Mouse (Mus musculus) limb, embryonic 15.5 days (tissue): ENCODE results near the gene Dppa5a. TPM values are rescaled to one million over a fixed set of nuclear protein-coding genes. Genes with fewer than 3 reads are reported as not detected.
"Not testable (repeated sequence)": the region's sequence is repeated elsewhere in the genome, so short reads cannot be mapped to it uniquely, and the experiment has no call there.

Experiments used
- ATAC-seq: fragments of 200-750 bp; cut with Nextera tagmentation; 2 replicates; pipeline ENCODE4 v1.8.0; 2017; ENCODE audit warnings: low read depth, moderate TSS enrichment; ENCODE audit not compliant: insufficient number of reproducible peaks, low FRiP score, low TSS enrichment
- H3K27ac ChIP-seq: fragments of 300-500 bp; sonication (generic); 2 replicates; pipeline ENCODE4 v1.5.1; 2015; ENCODE audit warnings: moderate library complexity, mild to moderate bottlenecking, inconsistent platforms
- H3K27me3 ChIP-seq: fragments of 300-500 bp; sonication (generic); 2 replicates; pipeline ENCODE4 v1.6.1; 2015; ENCODE audit warnings: inconsistent platforms
- H3K36me3 ChIP-seq: fragments of 300-500 bp; sonication (generic); 2 replicates; pipeline ENCODE4 v1.6.1; 2015; ENCODE audit warnings: inconsistent platforms
- H3K4me1 ChIP-seq: fragments of 300-500 bp; sonication (generic); 2 replicates; pipeline ENCODE4 v1.6.1; 2015; ENCODE audit warnings: inconsistent platforms
- H3K4me2 ChIP-seq: fragments of 300-500 bp; sonication (generic); 2 replicates; pipeline ENCODE4 v1.6.1; 2015; ENCODE audit warnings: mild to moderate bottlenecking, inconsistent platforms
- H3K4me3 ChIP-seq: fragments of 300-500 bp; sonication (generic); 2 replicates; pipeline ENCODE4 v1.5.1; 2015; ENCODE audit warnings: mild to moderate bottlenecking, inconsistent platforms
- H3K9ac ChIP-seq: fragments of 300-500 bp; sonication (generic); 2 replicates; pipeline ENCODE4 v1.6.1; 2015; ENCODE audit warnings: inconsistent platforms
- H3K9me3 ChIP-seq: fragments of 300-500 bp; sonication (generic); 2 replicates; pipeline ENCODE4 v1.6.1; 2016; ENCODE audit warnings: inconsistent platforms
- WGBS: fragments of 180-500 bp; shearing (Covaris S2); methylation state at CpG from one replicate; pipeline ENCODE4 v1.1.7; 2015; 5-methylcytosine and 5-hydroxymethylcytosine counted together
- polyA plus RNA-seq: library from polyadenylated mRNA; unstranded; fragments of >200 nt; fragmentation: Nextera tagmentation; extraction: Ambion mirVana; gene quantifications from 2 replicates; pipeline ENCODE4 v1.2.1, GENCODE M21; 2015

Dppa5a gene
- polyA plus RNA-seq, 1 experiment from 2014 or later: 0.42 TPM

- ATAC-seq: no peak
- Histone ChIP-seq H3K27me3 (no peaks in the 10 kb centered on the region), H3K4me3 (no peak overlapping the region), H3K4me1 (no peaks in the 10 kb centered on the region), H3K9ac (no peak overlapping the region), H3K36me3 (no peaks in the 10 kb centered on the region), H3K9me3 (no peaks in the 10 kb centered on the region), H3K27ac (no peak overlapping the region), H3K4me2 (no peak overlapping the region)
- WGBS: 53% methylated on average over 2 of the region's 2 CpGs
These were observed 7.5 kb downstream of the Dppa5a start for GRCm38 (mm10) chr9:78360484-78360872.

DNA sequence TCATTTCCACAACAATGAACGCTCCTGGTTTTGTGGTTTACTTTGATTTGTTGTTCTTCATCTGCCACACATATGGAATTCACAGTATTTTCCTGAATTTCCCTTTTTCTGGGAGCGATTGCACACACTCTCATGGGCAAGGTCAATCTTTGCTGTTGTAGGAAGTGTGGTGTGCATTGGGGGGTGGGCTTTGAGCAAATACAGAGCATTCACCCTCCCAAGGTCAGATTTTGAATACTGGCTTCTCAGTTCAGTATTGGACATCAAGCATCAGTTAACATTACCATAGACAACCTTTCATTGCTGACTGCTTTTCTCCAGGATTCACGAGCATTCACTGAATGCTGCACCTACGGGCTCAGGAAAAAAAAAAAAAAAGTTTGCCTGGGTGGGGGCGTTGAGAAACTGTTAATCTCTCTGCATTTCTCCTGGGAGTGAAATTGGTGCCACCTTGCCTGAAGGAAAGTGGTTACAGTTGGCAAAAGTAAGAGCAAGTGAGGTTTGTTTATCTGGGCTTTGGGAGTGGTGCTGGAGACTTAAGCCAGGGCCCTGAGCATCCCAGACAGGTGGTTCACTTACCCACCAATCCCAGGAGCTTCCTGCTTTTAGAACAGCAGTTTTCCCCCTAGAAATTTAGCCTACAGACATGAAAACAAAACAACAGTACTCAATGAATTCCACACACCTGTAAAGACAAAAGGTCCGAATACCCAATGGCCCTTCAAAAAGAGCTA, 8.1 kb downstream of the Dppa5a start:
- H3K27ac ChIP-seq: no peak overlapping the region
- H3K36me3 ChIP-seq: no peaks in the 10 kb centered on the region
- H3K4me3 ChIP-seq: no peak overlapping the region
- H3K9ac ChIP-seq: no peak overlapping the region
- H3K9me3 ChIP-seq: no peaks in the 10 kb centered on the region
- H3K4me2 ChIP-seq: no peak overlapping the region
- ATAC-seq: no peak
- no peaks in the 10 kb centered on the region for H3K27me3 ChIP-seq
- no peaks in the 10 kb centered on the region for H3K4me1 ChIP-seq
- WGBS: 75% methylated on average over 6 of the region's 6 CpGs

- H3K27me3 ChIP-seq: no peaks in the 10 kb centered on the region
- 0 out of 2 replicates have a peak, but pooled peaks have one; percentile 30 for ATAC-seq
- H3K4me3 ChIP-seq: no peak overlapping the region
- H3K9ac ChIP-seq: no peak overlapping the region
- 11% methylated on average over 9 of the region's 9 CpGs for WGBS
- no peak overlapping the region for H3K27ac ChIP-seq
- H3K36me3 ChIP-seq: no peaks in the 10 kb centered on the region
- H3K9me3 ChIP-seq: no peaks in the 10 kb centered on the region
- no peaks in the 10 kb centered on the region for H3K4me1 ChIP-seq
- H3K4me2 ChIP-seq: no peak overlapping the region
These were observed 9.9 kb downstream of the Dppa5a start for GRCm38 (mm10) chr9:78358053-78358452.

DNA sequence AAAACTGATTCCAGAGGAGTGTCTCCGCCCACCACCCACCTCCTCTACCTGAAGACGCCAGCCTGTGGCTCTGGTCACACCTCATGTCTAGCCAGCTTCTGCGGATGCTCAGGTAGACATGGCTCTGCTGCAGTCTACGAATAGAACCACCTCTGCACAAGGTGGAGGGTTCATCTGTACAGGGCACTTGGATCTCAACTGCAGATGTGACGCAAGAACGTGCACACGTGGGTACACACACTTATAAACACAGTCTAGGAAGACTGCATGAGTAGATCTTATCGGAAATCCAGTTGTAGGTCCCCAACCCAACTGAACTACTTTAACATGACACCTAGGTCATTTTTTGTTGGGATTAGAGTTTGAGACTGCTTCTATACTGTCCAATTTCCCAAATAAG, 12.4 kb downstream of the Dppa5a start, which contains the start of gene Gsta2:
Gene Gsta2, minus strand, starts transcription at position 178 of the 400 bp plus-strand sequence.
- Histone ChIP-seq H3K4me3 (no peak within 1 kb of the TSS), H3K27ac (no peak within 1 kb of the TSS), H3K9ac (no peak within 1 kb of the TSS), H3K36me3 (no peaks in the 10 kb centered on the region), H3K27me3 (no peaks in the 10 kb centered on the region), H3K4me1 (no peaks in the 10 kb centered on the region), H3K9me3 (no peaks in the 10 kb centered on the region), H3K4me2 (no peak within 1 kb of the TSS)
- WGBS: 86% methylated on average over 8 of the region's 8 CpGs
- ATAC-seq: no peak

DNA sequence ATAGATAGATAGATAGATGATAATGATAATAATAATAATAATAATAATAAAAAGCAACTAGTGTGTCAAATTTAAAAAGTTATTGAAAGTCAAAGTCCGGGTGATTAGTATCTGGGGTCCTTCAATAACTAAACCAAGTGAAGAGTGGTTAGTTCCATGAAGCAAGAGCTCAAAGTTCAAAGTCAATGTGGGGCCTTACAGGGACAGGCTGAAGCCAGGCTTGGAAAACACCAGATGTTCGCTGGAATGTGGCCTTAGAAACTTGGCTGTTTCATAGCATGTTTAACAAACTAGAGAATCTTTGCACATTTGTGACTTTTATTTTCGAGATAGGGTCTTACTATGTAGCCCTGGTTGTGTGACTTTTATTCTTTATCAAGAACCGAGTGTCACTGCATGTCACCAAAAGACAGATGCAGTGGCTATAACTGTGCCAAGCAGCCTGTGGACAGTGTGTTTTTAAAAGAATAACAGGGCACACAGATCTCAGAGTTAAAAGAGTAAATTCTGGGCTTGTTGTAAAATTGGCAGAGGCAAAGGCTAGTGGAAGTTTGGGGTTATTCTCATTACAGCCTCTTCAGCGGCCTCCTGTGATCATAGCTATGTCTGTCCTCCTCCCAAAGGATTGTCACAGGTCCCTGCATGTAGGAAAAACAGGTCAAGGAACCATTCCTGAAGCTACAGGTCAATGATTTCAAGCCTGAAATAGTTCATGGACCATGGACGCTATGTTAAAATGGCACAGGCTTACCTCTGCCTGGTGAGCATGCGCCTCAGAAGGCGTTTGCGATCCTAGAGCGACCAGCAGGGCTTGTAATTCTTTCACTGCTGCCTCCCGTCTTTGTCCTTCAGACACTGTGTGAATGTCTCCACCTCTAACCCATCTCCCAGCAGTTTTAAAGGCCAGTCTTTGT, 13.1 kb downstream of the Dppa5a start:
- H3K9me3 ChIP-seq: no peaks in the 10 kb centered on the region
- H3K4me1 ChIP-seq: no peaks in the 10 kb centered on the region
- H3K4me3 ChIP-seq: no peak overlapping the region
- H3K9ac ChIP-seq: no peak overlapping the region
- no peak for ATAC-seq
- no peak overlapping the region for H3K27ac ChIP-seq
- H3K27me3 ChIP-seq: no peaks in the 10 kb centered on the region
- no peak overlapping the region for H3K4me2 ChIP-seq
- 69% methylated on average over 11 of the region's 11 CpGs for WGBS
- H3K36me3 ChIP-seq: no peaks in the 10 kb centered on the region

DNA sequence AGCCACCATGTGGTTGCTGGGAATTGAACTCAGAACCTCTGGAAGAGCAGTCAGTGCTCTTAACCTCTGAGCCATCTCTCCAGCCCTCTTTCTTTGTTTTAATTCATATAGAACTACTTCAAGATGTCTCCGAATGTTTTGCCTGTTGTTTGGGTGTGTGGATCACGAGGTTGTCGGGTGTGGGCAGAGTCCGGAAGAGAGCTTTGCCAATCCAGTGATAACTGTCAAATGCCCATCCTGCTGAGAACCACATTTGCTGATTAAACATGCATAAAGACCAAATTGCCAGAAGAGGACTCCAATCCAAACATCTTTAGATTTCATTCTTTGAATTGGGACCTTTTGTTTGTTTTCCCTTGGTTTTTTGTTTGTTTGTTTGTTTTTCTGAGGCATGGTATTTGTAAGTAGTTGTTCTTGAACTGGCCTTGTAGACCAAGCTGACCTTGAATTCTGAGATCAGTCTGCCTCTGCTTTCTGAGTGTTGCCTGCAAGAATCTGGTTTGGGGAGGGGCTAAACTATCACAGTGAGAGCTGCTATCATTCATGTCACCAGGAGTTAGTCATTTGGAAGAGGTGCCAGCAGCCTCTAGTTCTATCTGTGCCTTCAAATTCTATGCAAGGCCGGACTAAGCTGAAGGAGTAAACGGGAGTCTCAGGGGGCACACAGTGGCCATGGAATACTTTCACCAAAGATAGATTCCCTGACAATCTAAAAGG, 16.3 kb downstream of the Dppa5a start:
- H3K27ac ChIP-seq: no peak overlapping the region
- ATAC-seq: no peak
- H3K4me3 ChIP-seq: no peak overlapping the region
- no peak overlapping the region for H3K9ac ChIP-seq
- no peaks in the 10 kb centered on the region for H3K9me3 ChIP-seq
- H3K4me1 ChIP-seq: no peaks in the 10 kb centered on the region
- no peak overlapping the region for H3K4me2 ChIP-seq
- H3K27me3 ChIP-seq: no peaks in the 10 kb centered on the region
- H3K36me3 ChIP-seq: no peaks in the 10 kb centered on the region
- 82% methylated on average over 6 of the region's 6 CpGs for WGBS

- H3K36me3 ChIP-seq, H3K4me3 ChIP-seq, H3K27ac ChIP-seq, H3K9me3 ChIP-seq, H3K4me1 ChIP-seq, H3K27me3 ChIP-seq, H3K9ac ChIP-seq, H3K4me2 ChIP-seq, ATAC-seq: not testable (repeated sequence)
These were observed 18.0 kb downstream of the Dppa5a start for GRCm38 (mm10) chr9:78350007-78350406.

GRCm38 (mm10) chr9:78349141-78349540, 18.8 kb downstream of the Dppa5a start:
- not testable (repeated sequence) for ATAC-seq, H3K27ac ChIP-seq, H3K4me1 ChIP-seq, H3K27me3 ChIP-seq, H3K4me2 ChIP-seq, H3K9ac ChIP-seq, H3K4me3 ChIP-seq, H3K36me3 ChIP-seq, H3K9me3 ChIP-seq
- WGBS: 73% methylated on average over 3 of the region's 3 CpGs

DNA sequence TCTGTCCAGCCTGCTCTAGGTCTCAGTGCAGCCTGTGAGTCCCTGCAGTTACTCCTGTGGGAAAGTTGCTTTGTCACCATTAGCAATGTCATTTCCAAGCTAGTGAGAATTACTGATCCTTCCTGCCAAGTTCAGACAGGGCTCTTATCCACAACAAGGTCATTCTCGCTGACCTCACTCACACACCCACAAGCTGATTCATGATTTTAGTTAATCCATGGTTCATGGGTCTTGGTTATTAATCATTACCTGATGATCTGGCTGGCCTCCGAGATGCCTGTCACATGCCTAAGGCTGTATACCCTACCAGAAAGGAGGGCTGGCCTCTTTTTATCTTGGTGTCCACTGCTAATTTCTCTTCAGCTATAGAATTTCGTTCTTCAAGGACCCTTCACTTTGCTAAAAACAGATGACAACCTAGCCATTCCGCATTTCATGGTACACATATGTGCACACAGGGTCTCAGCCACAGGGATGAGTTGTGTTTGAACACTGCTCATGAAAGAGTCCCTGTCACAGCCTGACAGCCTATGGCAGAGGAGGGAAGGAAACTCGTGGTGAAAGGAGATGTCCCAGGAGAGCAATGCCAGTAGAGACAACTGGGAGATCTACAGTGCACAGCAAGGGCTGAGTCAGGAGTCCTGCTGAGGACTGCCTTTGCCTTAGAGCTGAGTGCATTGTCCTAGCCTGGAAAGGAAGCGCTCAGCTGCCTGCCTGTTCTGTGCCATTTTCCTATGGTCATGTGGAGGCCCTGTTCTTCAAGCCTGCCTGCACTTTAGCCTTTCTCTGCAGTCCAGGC, 19.6 kb downstream of the Dppa5a start:
- H3K27ac ChIP-seq, H3K9me3 ChIP-seq, H3K4me3 ChIP-seq, H3K9ac ChIP-seq, H3K36me3 ChIP-seq, ATAC-seq, H3K27me3 ChIP-seq, H3K4me1 ChIP-seq, H3K4me2 ChIP-seq: not testable (repeated sequence)
- WGBS: 60% methylated on average over 6 of the region's 6 CpGs

- Histone ChIP-seq H3K4me3 (no peak overlapping the region), H3K9me3 (no peaks in the 10 kb centered on the region), H3K27ac (no peak overlapping the region), H3K4me2 (no peak overlapping the region), H3K9ac (no peak overlapping the region), H3K27me3 (no peaks in the 10 kb centered on the region), H3K36me3 (no peaks in the 10 kb centered on the region), H3K4me1 (no peaks in the 10 kb centered on the region)
- WGBS: 61% methylated on average over 3 of the region's 3 CpGs
- ATAC-seq: 0 out of 2 replicates have a peak, but pooled peaks have one; percentile 30
These were observed 21.0 kb downstream of the Dppa5a start for GRCm38 (mm10) chr9:78347004-78347403.

- H3K9me3 ChIP-seq, H3K27me3 ChIP-seq, H3K4me3 ChIP-seq, H3K27ac ChIP-seq, H3K36me3 ChIP-seq, H3K4me1 ChIP-seq, H3K9ac ChIP-seq, ATAC-seq, H3K4me2 ChIP-seq: not testable (repeated sequence)
- WGBS: 25% methylated on average over 4 of the region's 4 CpGs
These were observed 22.7 kb downstream of the Dppa5a start for GRCm38 (mm10) chr9:78345235-78345634.
